Mouse (Mus musculus) lung, embryonic 14.5 days (tissue): Measurements from ENCODE around the gene Tfdp2. TPM values are rescaled to one million over a fixed set of nuclear protein-coding genes. Genes with fewer than 3 reads are reported as not detected.

Experiments
- ATAC-seq: fragments of 200-750 bp; cut with Nextera tagmentation; 2 replicates; pipeline ENCODE4 v1.8.0; 2017; ENCODE audit warnings: mild to moderate bottlenecking, moderate TSS enrichment, moderate library complexity; ENCODE audit not compliant: insufficient read depth
- DNase-seq: peaks from one replicate; pipeline ENCODE4 v3.0.0-alpha.2; 2015
- H3K27ac ChIP-seq: fragments of 300-500 bp; sonication (generic); 2 replicates; pipeline ENCODE4 v1.5.1; 2014; ENCODE audit warnings: low read depth, mild to moderate bottlenecking, moderate library complexity
- H3K27me3 ChIP-seq: fragments of 300-500 bp; sonication (generic); 2 replicates; pipeline ENCODE4 v1.6.1; 2014; ENCODE audit warnings: low read length, control low read depth; ENCODE audit not compliant: insufficient read depth
- H3K36me3 ChIP-seq: fragments of 300-500 bp; sonication (generic); 2 replicates; pipeline ENCODE4 v1.6.1; 2014; ENCODE audit warnings: control low read depth; ENCODE audit not compliant: insufficient read depth
- H3K4me1 ChIP-seq: fragments of 300-500 bp; sonication (generic); 2 replicates; pipeline ENCODE4 v1.6.1; 2014; ENCODE audit warnings: antibody characterized with exemption, control low read depth; ENCODE audit not compliant: insufficient read depth
- H3K4me2 ChIP-seq: fragments of 300-500 bp; sonication (generic); 2 replicates; pipeline ENCODE4 v1.6.1; 2014; ENCODE audit warnings: mild to moderate bottlenecking
- H3K4me3 ChIP-seq: fragments of 300-500 bp; sonication (generic); 2 replicates; pipeline ENCODE4 v1.5.1; 2014; ENCODE audit warnings: low read depth, low read length
- H3K9ac ChIP-seq: fragments of 300-500 bp; sonication (generic); 2 replicates; pipeline ENCODE4 v1.6.1; 2014
- H3K9me3 ChIP-seq: fragments of 300-500 bp; sonication (generic); 2 replicates; pipeline ENCODE4 v1.6.1; 2016; ENCODE audit warnings: low read depth, low read length, control low read depth
- CTCF ChIP-seq: IDR thresholded peaks from 2 replicates; pipeline ENCODE4 v1.5.1; 2016; ENCODE audit warnings: antibody characterized with exemption, low read depth
- WGBS: fragments of 180-500 bp; shearing (Covaris S2); extraction: QIAGEN DNeasy Blood & Tissue Kit; methylation state at CpG from one replicate; pipeline ENCODE4 v1.1.7; 2014; 5-methylcytosine and 5-hydroxymethylcytosine counted together
- polyA plus RNA-seq: library from polyadenylated mRNA; unstranded; fragments of >200 nt; fragmentation: Nextera tagmentation; extraction: Ambion mirVana; gene quantifications from 2 replicates; pipeline ENCODE4 v1.2.1, GENCODE M21; 2014

Gene Tfdp2
- polyA plus RNA-seq, 1 experiment from 2014 or later: 49.1 TPM

GRCm38 (mm10) chr9:96369654-96370384, 173.7 kb downstream of the Tfdp2 start:
- no peaks in the 10 kb centered on the region for H3K4me1 ChIP-seq
- no peak for ATAC-seq
- no peak overlapping the region for H3K9ac ChIP-seq
- no peak for TF ChIP-seq CTCF
- DNase-seq: no peak
- H3K4me2 ChIP-seq: no peak overlapping the region
- H3K9me3 ChIP-seq: no peaks in the 10 kb centered on the region
- no peaks in the 10 kb centered on the region for H3K27me3 ChIP-seq
- H3K36me3 ChIP-seq: no peaks in the 10 kb centered on the region
- H3K27ac ChIP-seq: no peak overlapping the region
- 36% methylated on average over 5 of the region's 5 CpGs for WGBS
- H3K4me3 ChIP-seq: no peak overlapping the region

GRCm38 (mm10) chr9:96371075-96371474, 175.0 kb downstream of the Tfdp2 start:
- no peak overlapping the region for H3K9ac ChIP-seq
- no peaks in the 10 kb centered on the region for H3K9me3 ChIP-seq
- 65% methylated on average over 5 of the region's 5 CpGs for WGBS
- H3K4me2 ChIP-seq: no peak overlapping the region
- TF ChIP-seq CTCF: no peak
- ATAC-seq: peak; percentile 59; the same call in 1 of the 2 replicates
- H3K27me3 ChIP-seq: no peaks in the 10 kb centered on the region
- no peak overlapping the region for H3K4me3 ChIP-seq
- no peak overlapping the region for H3K27ac ChIP-seq
- no peaks in the 10 kb centered on the region for H3K36me3 ChIP-seq
- DNase-seq: peak; percentile 72
- no peaks in the 10 kb centered on the region for H3K4me1 ChIP-seq

Other genes with a start within 250 kb of the Tfdp2 start
- gene Xrn1, start 241.5 kb upstream of the Tfdp2 start, polyA plus RNA-seq: 21.1 and 22.7 TPM in 2 replicates
- gene Gk5, start 76.9 kb upstream of the Tfdp2 start, polyA plus RNA-seq: 4.7 and 5.2 TPM in 2 replicates
- 181 and 185 TPM in 2 replicates for gene Atp1b3, start 168.2 kb downstream of the Tfdp2 start, polyA plus RNA-seq